Mouse (Mus musculus): Measurements from ENCODE around the gene Glra1. TPM values are rescaled to one million over a fixed set of nuclear protein-coding genes. Genes with fewer than 3 reads are reported as not detected.
"Not testable (repeated sequence)": the region's sequence is repeated elsewhere in the genome, so short reads cannot be mapped to it uniquely, and the experiment has no call there.

The Glra1 gene
- total RNA-seq (2022) = 1 to 10 TPM; 1.9 to 3.5 (median 2.1) TPM

- DNase-seq (ENCODE audit: low spot score in 2 of 2) = peak in 1 of 2 experiments; percentile 14
Observed at GRCm38 (mm10) chr11:55607808-55608523, at the start of gene Glra1. Glra1 (minus strand) TSS chr11:55608198.

- no peak for DNase-seq (ENCODE audit: low spot score in 2 of 2)
Observed at GRCm38 (mm10) chr11:55636961-55637360, 29.0 kb upstream of the Glra1 start.

- DNase-seq (ENCODE audit: low spot score in 2 of 2) = no peak
Observed at GRCm38 (mm10) chr11:55633901-55634300, 25.9 kb upstream of the Glra1 start.

- not testable (repeated sequence) for DNase-seq (ENCODE audit: low spot score in 2 of 2)
Observed at GRCm38 (mm10) chr11:55614631-55615030, 6.6 kb upstream of the Glra1 start.

GRCm38 (mm10) chr11:55608524-55608920, 524 bp upstream of the Glra1 start:
- DNase-seq (ENCODE audit: low spot score in 2 of 2) = no peak

GRCm38 (mm10) chr11:55607066-55607807, 761 bp downstream of the Glra1 start:
- DNase-seq (ENCODE audit: low spot score in 2 of 2) = peak in 1 of 2 experiments; percentile 34

- no peak for DNase-seq (ENCODE audit: low spot score in 2 of 2)
Observed at GRCm38 (mm10) chr11:55601447-55602065, 6.4 kb downstream of the Glra1 start.

GRCm38 (mm10) chr11:55595726-55596125, 12.3 kb downstream of the Glra1 start:
- DNase-seq (ENCODE audit: low spot score in 2 of 2) = no peak

- no peak for DNase-seq (ENCODE audit: low spot score in 2 of 2)
Observed at GRCm38 (mm10) chr11:55594411-55594810, 13.6 kb downstream of the Glra1 start.

GRCm38 (mm10) chr11:55591194-55591593, 16.8 kb downstream of the Glra1 start:
- no peak for DNase-seq (ENCODE audit: low spot score in 2 of 2)

- DNase-seq (ENCODE audit: low spot score in 2 of 2) = no peak
Observed at GRCm38 (mm10) chr11:55589376-55590167, 18.4 kb downstream of the Glra1 start.

GRCm38 (mm10) chr11:55574397-55574796, 33.6 kb downstream of the Glra1 start:
- DNase-seq (ENCODE audit: low spot score in 2 of 2) = peak; percentile 4 to 23

- peak in 1 of 2 experiments; percentile 23 for DNase-seq (ENCODE audit: low spot score in 2 of 2)
Observed at GRCm38 (mm10) chr11:55571144-55571543, 36.9 kb downstream of the Glra1 start.

GRCm38 (mm10) chr11:55566309-55567099, 41.5 kb downstream of the Glra1 start:
- DNase-seq (ENCODE audit: low spot score in 2 of 2) = no peak

- no peak for DNase-seq (ENCODE audit: low spot score in 2 of 2)
Observed at GRCm38 (mm10) chr11:55545690-55546089, 62.3 kb downstream of the Glra1 start.

- DNase-seq (ENCODE audit: low spot score in 2 of 2) = no peak
Observed at GRCm38 (mm10) chr11:55542671-55543070, 65.3 kb downstream of the Glra1 start.

- DNase-seq (ENCODE audit: low spot score in 2 of 2) = no peak
Observed at GRCm38 (mm10) chr11:55542128-55542527, 65.9 kb downstream of the Glra1 start.

- no peak for DNase-seq (ENCODE audit: low spot score in 2 of 2)
Observed at GRCm38 (mm10) chr11:55534766-55535165, 73.2 kb downstream of the Glra1 start.

GRCm38 (mm10) chr11:55533378-55533777, 74.6 kb downstream of the Glra1 start:
- peak; percentile 6 to 64 for DNase-seq (ENCODE audit: low spot score in 2 of 2)

- DNase-seq (ENCODE audit: low spot score in 2 of 2) = no peak
Observed at GRCm38 (mm10) chr11:55530741-55531140, 77.3 kb downstream of the Glra1 start.

All from left cerebral cortex, adult 8-10 months (tissue).